Mouse (Mus musculus): ENCODE measurements at regions not wholly inside any gene's neighbourhood (a gene's known extent, or its start where the extent isn't known, plus 50 kb on each side); places are given as distances from the start of the nearest gene placed in this dataset.
A peak's percentile ranks its signal among the peaks of the same experiment; 100 is the strongest.

- no peak for DNase-seq (ENCODE audit: low spot score in 2 of 2)
These were observed 180.0 kb upstream of the Gli3 start for GRCm38 (mm10) chr13:15283065-15283464.

GRCm38 (mm10) chr13:15298457-15298856 is 164.6 kb upstream of the Gli3 start:
- peak; percentile 7 to 23 for DNase-seq (ENCODE audit: low spot score in 2 of 2)

DNA sequence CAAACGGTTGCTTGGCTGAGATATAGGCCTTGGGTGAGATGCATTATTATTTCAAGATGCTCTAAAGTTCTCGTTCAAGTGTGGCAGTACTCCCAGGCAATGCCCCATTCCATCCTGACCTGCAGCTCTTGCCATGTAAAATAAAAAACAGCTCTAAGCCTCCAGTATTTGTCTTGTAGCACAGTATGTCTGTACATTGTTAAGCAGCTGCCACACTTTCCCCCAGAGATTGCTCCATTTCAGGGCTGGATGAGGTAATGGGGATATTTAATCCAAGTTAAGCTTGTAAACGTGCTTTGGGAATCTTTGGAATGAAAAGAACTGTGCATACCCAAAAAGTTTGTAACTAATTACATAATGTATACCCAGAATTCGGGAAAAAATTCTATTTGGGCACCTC is 137.6 kb upstream of the Gli3 start:
- DNase-seq (ENCODE audit: low spot score in 2 of 2): no peak

DNA sequence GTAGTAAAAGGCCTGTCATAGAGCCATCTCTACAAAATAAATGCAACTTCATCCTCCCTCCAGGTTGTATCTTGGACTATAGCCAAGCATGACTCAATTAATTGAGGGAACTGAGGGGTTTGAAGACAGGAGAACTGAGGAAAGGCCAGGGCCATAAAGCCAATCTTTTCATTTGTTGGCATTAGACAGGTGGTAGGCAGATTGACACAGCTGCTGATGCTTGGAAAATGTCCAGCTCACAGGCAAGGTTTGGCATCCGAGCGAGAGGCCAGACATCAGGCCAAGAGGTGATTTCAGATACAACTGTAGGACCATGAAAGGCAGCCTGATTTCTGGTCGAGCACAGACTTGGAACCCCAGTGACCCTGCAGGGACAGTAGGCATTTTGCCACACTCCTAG is 136.9 kb upstream of the Gli3 start:
- DNase-seq (ENCODE audit: low spot score in 2 of 2): no peak

- DNase-seq (ENCODE audit: low spot score in 2 of 2): no peak
These were observed 133.5 kb upstream of the Gli3 start for GRCm38 (mm10) chr13:15329561-15329960.

DNA sequence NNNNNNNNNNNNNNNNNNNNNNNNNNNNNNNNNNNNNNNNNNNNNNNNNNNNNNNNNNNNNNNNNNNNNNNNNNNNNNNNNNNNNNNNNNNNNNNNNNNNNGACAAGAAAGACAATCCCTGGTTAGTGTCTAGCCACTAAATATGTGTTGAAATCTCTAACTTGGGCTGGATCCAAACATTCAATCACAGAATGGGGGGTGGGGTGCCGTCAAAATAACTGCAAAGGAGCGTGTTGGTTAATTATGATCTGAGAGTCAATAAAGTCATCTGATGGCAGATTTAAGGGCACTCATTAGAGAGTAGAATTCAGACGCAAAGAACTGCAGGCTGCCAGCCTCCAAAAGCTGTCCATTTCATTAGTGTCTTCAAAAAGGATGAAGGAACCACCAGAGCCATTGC is 119.6 kb upstream of the Gli3 start:
- no peak for DNase-seq (ENCODE audit: low spot score in 2 of 2)

DNA sequence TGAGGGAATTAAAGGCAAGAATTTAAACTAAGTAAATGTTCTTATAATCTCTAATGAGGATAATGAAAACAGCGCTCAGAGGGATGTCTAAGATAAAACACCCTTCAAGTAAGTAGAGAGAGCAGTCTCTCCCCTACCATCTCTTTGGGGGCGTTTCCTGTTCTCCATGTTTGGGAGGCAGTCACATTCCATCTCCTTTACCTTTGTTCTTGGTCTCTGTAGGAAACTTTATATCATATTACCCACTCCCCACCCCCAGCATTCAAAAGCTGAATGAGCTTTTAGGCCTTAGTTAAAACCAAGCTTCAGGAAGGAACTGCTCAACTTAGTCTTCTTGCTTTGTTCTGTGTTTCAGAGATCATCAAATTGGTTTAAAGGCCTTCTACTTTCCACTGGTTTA is 116.2 kb upstream of the Gli3 start:
- DNase-seq (ENCODE audit: low spot score in 2 of 2): no peak

DNA sequence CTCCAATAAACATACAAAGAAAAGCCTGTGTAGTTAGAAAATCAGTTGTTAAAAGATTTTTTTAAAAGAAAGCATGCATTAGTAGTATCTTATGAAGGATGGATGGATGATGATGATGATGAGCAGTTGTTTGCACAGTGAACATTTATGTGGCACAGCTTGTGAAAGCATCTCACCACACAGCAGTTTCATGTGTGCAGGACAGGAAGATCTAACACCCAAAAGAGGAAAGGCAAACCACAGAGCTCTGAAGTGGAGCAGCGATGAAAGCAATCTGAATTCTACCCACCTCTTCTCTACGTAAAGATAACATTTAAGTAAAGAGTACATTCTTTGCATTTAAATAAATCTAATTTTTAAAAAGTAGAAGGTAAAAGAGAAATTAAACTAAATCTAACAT is 96.6 kb upstream of the Gli3 start:
- DNase-seq (ENCODE audit: low spot score in 2 of 2): no peak

GRCm38 (mm10) chr13:15380081-15380480 is 83.0 kb upstream of the Gli3 start:
- DNase-seq (ENCODE audit: low spot score in 2 of 2): peak; percentile 10 to 24

GRCm38 (mm10) chr13:15395249-15395648 is 67.8 kb upstream of the Gli3 start:
- no peak for DNase-seq (ENCODE audit: low spot score in 2 of 2)

GRCm38 (mm10) chr13:15395694-15396093 is 67.3 kb upstream of the Gli3 start:
- no peak for DNase-seq (ENCODE audit: low spot score in 2 of 2)

- DNase-seq (ENCODE audit: low spot score in 2 of 2): no peak
These were observed 64.4 kb upstream of the Gli3 start for GRCm38 (mm10) chr13:15398677-15399076.

Measured in layer of hippocampus, postnatal 10 days (tissue).